Mouse (Mus musculus) myocyte (in vitro differentiated cells): ENCODE measurements around the gene Galt. TPM values are rescaled to one million over a fixed set of nuclear protein-coding genes. Genes with fewer than 3 reads are reported as not detected.

Experiments
- H3K27me3 ChIP-seq: one replicate; pipeline ENCODE4 v1.6.1; 2011; ENCODE audit not compliant: control insufficient read depth, insufficient read depth, insufficient read length
- H3K36me3 ChIP-seq: one replicate; pipeline ENCODE4 v1.6.1; 2011; ENCODE audit not compliant: control insufficient read depth, insufficient read depth
- H3K4me2 ChIP-seq: one replicate; pipeline ENCODE4 v1.6.1; 2011; ENCODE audit warnings: low read depth, control low read depth
- H3K4me3 ChIP-seq: one replicate; pipeline ENCODE4 v1.5.1; 2011; ENCODE audit warnings: mild to moderate bottlenecking, control low read depth, moderate library complexity
- H3K79me2 ChIP-seq: one replicate; pipeline ENCODE4 v1.6.1; 2011; ENCODE audit not compliant: control insufficient read depth, insufficient read depth
- H3ac ChIP-seq: one replicate; pipeline ENCODE4 v1.6.1; 2011; ENCODE audit not compliant: control insufficient read depth, insufficient read length
- CEBPB ChIP-seq: IDR thresholded peaks from 2 replicates; pipeline ENCODE4 v1.6.1; 2011; ENCODE audit warnings: mild to moderate bottlenecking, moderate library complexity; ENCODE audit not compliant: poor library complexity, insufficient read depth, severe bottlenecking
- E2F4 ChIP-seq: IDR thresholded peaks from one replicate; pipeline ENCODE4 v1.6.1; 2011; ENCODE audit warnings: mild to moderate bottlenecking, control low read depth, moderate library complexity; ENCODE audit not compliant: insufficient read depth
- MAX ChIP-seq: IDR thresholded peaks from one replicate; pipeline ENCODE4 v1.6.1; 2011; ENCODE audit warnings: low read depth, mild to moderate bottlenecking, control low read depth
- MYOD1 ChIP-seq, 3 experiments: IDR thresholded peaks; one replicate each; pipeline ENCODE4 v1.6.1; 2011; ENCODE audit warnings: control low read depth in 2 of 3, low read depth in 2 of 3, mild to moderate bottlenecking in 2 of 3, moderate library complexity in 1 of 3; ENCODE audit not compliant: insufficient read length in 2 of 3, control insufficient read depth in 1 of 3
- MYOG ChIP-seq, 3 experiments: IDR thresholded peaks; one replicate each; pipeline ENCODE4 v1.6.1; 2011; ENCODE audit warnings: control low read depth in 2 of 3, low read depth in 2 of 3, mild to moderate bottlenecking in 2 of 3; ENCODE audit not compliant: insufficient read length in 2 of 3, control insufficient read depth in 1 of 3, insufficient read depth in 1 of 3
- POLR2A ChIP-seq: IDR thresholded peaks from one replicate; pipeline ENCODE4 v1.6.1; 2011; ENCODE audit warnings: low read depth, mild to moderate bottlenecking, control low read depth, moderate library complexity; ENCODE audit not compliant: insufficient read length
- POLR2AphosphoS2 ChIP-seq: IDR thresholded peaks from one replicate; pipeline ENCODE4 v1.6.1; 2011; ENCODE audit warnings: low read depth, control low read depth; ENCODE audit not compliant: insufficient read length
- REST ChIP-seq: IDR thresholded peaks from one replicate; pipeline ENCODE4 v1.6.1; 2011; ENCODE audit warnings: mild to moderate bottlenecking, control low read depth, moderate library complexity; ENCODE audit not compliant: insufficient read depth, insufficient read length
- SRF ChIP-seq: IDR thresholded peaks from one replicate; pipeline ENCODE4 v1.6.1; 2011; ENCODE audit warnings: low read depth; ENCODE audit not compliant: control insufficient read depth, insufficient read length
- TCF12 ChIP-seq: IDR thresholded peaks from one replicate; pipeline ENCODE4 v1.6.1; 2011; ENCODE audit warnings: mild to moderate bottlenecking, control low read depth; ENCODE audit not compliant: poor library complexity, insufficient read depth, severe bottlenecking
- TCF3 ChIP-seq: IDR thresholded peaks from one replicate; pipeline ENCODE4 v1.6.1; 2011; ENCODE audit warnings: low read depth, control low read depth; ENCODE audit not compliant: insufficient read length
- USF1 ChIP-seq: IDR thresholded peaks from one replicate; pipeline ENCODE4 v1.6.1; 2011; ENCODE audit warnings: low read depth, mild to moderate bottlenecking, control low read depth, moderate library complexity
- polyA plus RNA-seq: library from polyadenylated mRNA; unstranded; fragments of >200 nt; fragmentation: generic; extraction: Trizol; gene quantifications from one replicate; pipeline ENCODE4 v1.2.1, GENCODE M21; 2012; ENCODE audit warnings: missing spikeins

Gene Galt
- polyA plus RNA-seq, 1 experiment: 2.1 TPM

DNA sequence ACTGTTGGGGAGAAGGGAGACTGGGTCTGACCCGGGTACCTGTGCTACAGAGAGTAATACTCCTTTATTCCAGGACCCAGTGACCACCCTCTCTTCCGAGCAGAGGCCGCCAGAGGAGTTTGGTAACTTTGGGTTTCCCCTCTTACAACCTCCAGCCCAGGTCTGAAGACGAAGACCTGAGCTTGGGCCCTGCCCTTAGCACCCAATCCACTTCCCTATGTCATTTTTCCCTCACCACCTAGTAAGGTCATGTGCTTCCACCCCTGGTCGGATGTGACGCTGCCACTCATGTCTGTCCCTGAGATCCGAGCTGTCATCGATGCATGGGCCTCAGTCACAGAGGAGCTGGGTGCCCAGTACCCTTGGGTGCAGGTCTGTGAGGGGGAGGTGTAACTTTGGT lies 1.4 kb downstream of the Galt start:
- TF ChIP-seq POLR2A (no peak), MAX (no peak), CEBPB (no peak)
- Histone ChIP-seq H3ac (peak overlapping the region; percentile 29), H3K79me2 (no peaks in the 10 kb centered on the region), H3K27me3 (no peaks in the 10 kb centered on the region), H3K4me2 (peak overlapping the region; percentile 99), H3K4me3 (peak overlapping the region; percentile 45), H3K36me3 (no peaks in the 10 kb centered on the region)

DNA sequence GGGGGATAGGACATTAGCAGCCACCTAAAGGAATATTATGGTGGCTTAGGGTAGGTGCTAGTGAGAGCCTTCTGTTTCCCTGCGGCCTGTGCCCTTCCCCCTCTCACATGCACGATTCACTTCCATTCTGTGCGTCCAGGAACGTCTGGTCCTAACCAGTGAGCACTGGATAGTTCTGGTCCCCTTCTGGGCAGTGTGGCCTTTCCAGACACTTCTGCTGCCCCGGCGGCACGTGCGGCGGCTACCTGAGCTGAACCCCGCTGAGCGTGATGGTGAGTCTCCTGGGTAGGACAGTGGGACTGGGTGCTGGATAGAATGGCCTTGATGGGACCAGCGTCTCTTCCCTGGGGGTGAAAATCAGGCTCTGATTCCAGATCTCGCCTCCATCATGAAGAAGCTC lies 2.3 kb downstream of the Galt start:
- no peak overlapping the region for H3ac ChIP-seq
- no peak overlapping the region for H3K4me2 ChIP-seq
- TF ChIP-seq POLR2A (no peak), POLR2AphosphoS2 (no peak), TCF3 (no peak), SRF (no peak), REST (no peak), MYOG (IDR thresholded peaks at IDR 0.05; ENCODE audit: control insufficient read depth in 1 of 3, insufficient read depth in 1 of 3, insufficient read length in 2 of 3, low read depth in 2 of 3) (no peak), E2F4 (no peak), MYOD1 (IDR thresholded peaks at IDR 0.05; ENCODE audit: control insufficient read depth in 1 of 3, insufficient read length in 2 of 3, low read depth in 2 of 3) (no peak), MAX (no peak), USF1 (no peak), CEBPB (no peak), TCF12 (no peak)
- peaks cover 4% of the 10 kb centered on the region for H3K27me3 ChIP-seq
- H3K36me3 ChIP-seq: no peaks in the 10 kb centered on the region
- H3K79me2 ChIP-seq: no peaks in the 10 kb centered on the region
- H3K4me3 ChIP-seq: no peak overlapping the region

DNA sequence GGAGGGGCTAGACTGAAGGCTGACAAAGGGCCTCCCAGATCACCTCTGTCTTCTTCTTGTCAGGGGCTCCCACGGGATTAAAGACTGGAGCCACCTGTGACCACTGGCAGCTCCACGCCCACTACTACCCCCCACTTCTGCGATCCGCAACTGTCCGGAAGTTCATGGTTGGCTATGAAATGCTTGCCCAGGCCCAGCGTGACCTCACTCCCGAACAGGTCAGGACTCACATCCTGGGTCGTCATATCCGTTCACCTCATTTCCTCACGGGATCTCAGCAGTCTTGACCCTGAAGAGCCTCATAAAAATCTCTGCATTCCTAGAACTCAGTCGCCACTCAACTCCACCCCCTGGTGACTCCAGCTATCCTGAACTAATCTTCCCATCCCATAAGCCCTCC lies 3.0 kb downstream of the Galt start:
- H3ac ChIP-seq: no peak overlapping the region
- H3K4me2 ChIP-seq: no peak overlapping the region
- H3K79me2 ChIP-seq: no peaks in the 10 kb centered on the region
- no peak overlapping the region for H3K4me3 ChIP-seq
- H3K36me3 ChIP-seq: no peaks in the 10 kb centered on the region
- TF ChIP-seq TCF3: no peak
- TF ChIP-seq MYOG (IDR thresholded peaks at IDR 0.05; ENCODE audit: control insufficient read depth in 1 of 3, insufficient read depth in 1 of 3, insufficient read length in 2 of 3, low read depth in 2 of 3): no peak
- TF ChIP-seq CEBPB: no peak
- no peak for TF ChIP-seq USF1
- TF ChIP-seq MAX: no peak
- peaks cover 10% of the 10 kb centered on the region for H3K27me3 ChIP-seq

DNA sequence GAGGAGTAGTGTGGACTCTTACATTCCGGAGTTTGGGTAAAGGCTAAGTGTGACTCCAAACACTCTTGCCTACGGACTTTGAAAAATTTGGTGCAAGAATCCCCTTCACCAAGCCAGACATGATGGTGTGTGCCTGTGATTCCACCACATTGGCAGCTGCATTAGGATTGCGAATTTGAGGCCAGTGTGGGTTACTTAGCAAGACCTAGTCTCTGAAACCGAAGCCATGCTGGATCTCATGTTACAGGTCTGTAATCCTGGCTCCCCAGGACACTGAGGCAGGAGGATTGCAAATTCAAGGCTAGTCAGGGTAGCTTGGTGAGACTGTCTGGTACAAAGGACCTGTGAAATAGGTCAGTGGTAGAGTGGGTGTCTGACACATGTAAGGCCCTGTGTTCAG lies 3.7 kb downstream of the Galt start:
- H3ac ChIP-seq: no peak overlapping the region
- H3K79me2 ChIP-seq: no peaks in the 10 kb centered on the region
- TF ChIP-seq POLR2A: no peak
- TF ChIP-seq MYOG (IDR thresholded peaks at IDR 0.05; ENCODE audit: control insufficient read depth in 1 of 3, insufficient read depth in 1 of 3, insufficient read length in 2 of 3, low read depth in 2 of 3): no peak
- no peak for TF ChIP-seq SRF
- no peak for TF ChIP-seq E2F4
- no peak for TF ChIP-seq REST
- TF ChIP-seq POLR2AphosphoS2: no peak
- TF ChIP-seq USF1: no peak
- no peak for TF ChIP-seq TCF3
- TF ChIP-seq MYOD1 (IDR thresholded peaks at IDR 0.05; ENCODE audit: control insufficient read depth in 1 of 3, insufficient read length in 2 of 3, low read depth in 2 of 3): no peak
- H3K4me3 ChIP-seq: no peak overlapping the region
- H3K36me3 ChIP-seq: no peaks in the 10 kb centered on the region
- no peak overlapping the region for H3K4me2 ChIP-seq
- H3K27me3 ChIP-seq: peaks cover 10% of the 10 kb centered on the region

DNA sequence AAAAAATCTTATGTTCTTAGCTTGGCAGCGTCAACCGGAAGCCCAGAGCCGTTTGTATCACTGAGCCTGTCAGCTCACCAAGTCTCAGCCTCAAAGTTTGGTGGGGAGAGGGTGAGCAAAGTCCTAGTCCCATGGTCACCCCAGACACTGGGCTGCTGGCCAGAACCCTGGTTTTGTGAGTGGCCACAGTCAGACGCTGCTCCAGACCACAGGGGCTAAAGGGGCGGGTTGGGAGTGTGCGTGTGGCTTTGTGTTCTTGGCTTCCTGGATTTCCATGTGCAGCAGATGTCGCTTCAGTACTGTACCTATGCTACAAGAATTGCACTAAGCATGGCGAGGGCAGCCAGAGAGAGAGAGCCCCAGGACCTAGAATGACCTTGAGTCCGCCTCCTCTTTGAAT lies 4.2 kb downstream of the Galt start:
- Histone ChIP-seq H3K4me3 (no peak overlapping the region), H3ac (no peak overlapping the region), H3K4me2 (no peak overlapping the region), H3K79me2 (no peaks in the 10 kb centered on the region), H3K27me3 (peaks cover 10% of the 10 kb centered on the region), H3K36me3 (no peaks in the 10 kb centered on the region)
- TF ChIP-seq MYOG (IDR thresholded peaks at IDR 0.05; ENCODE audit: control insufficient read depth in 1 of 3, insufficient read depth in 1 of 3, insufficient read length in 2 of 3, low read depth in 2 of 3) (peak in 1 of 3 experiments; percentile 35), REST (no peak)
